Mouse (Mus musculus): ENCODE data around the gene Btk.

Btk gene

GRCm38 (mm10) chrX:134582888-134583669 is at the start of gene Btk:
Btk (minus strand) TSS chrX:134583570.
- DNase-seq = no peak

DNA sequence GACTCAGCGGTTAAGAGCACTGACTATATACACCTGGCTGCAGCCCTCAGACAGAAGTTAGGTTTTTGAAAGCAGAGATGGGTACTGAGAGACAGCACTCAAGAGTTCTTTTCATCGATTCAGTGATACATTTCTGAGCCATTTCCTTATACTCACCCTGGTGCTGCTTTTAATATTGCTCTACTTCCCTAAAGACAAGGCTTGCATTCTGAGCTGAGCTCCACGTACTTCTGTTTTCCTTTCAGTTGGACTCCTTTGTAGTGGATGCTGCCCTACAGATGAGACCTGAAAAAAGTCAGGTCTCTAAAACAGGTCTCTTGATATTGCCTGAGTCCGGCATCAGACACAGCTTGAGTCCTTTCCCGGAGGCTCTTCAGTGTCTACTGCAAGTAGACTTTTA is 49.3 kb upstream of the Btk start:
- no peak for DNase-seq

- no peak for DNase-seq
Observed at GRCm38 (mm10) chrX:134628200-134628599, 44.8 kb upstream of the Btk start.

- no peak for DNase-seq
Observed at GRCm38 (mm10) chrX:134623350-134623749, 40.0 kb upstream of the Btk start.

GRCm38 (mm10) chrX:134621685-134622084 is 38.3 kb upstream of the Btk start:
- no peak for DNase-seq

DNA sequence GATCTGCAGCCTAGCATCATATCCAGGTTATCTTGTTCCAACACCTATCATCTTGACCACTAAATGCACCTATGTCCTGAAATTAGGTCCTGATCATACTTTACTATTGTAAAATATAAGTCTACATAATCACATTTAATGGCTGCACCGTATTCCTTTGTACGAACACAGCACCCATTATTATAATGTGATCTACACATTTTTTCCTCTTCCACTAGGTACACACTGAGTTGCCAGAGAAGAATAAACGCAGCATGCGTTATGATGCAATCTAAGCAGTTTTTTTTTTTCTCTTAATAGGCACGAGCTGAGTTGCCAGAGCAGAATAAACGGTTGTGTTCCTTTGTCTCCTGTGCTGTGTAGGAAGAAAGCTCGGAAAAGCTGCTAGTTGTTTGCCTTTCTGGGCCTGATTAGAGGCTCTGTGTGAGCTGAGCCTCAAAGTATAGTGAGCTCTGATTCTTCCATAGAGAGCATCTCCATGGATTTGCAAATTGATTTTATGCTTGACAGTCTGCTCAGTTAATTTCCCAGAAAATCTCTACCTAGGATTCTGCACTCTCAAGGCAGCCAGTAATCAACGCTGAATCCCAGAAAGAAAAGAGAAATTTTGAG is 37.0 kb upstream of the Btk start:
- DNase-seq = no peak

- DNase-seq = no peak
Observed at GRCm38 (mm10) chrX:134619695-134620094, 36.3 kb upstream of the Btk start.

DNA sequence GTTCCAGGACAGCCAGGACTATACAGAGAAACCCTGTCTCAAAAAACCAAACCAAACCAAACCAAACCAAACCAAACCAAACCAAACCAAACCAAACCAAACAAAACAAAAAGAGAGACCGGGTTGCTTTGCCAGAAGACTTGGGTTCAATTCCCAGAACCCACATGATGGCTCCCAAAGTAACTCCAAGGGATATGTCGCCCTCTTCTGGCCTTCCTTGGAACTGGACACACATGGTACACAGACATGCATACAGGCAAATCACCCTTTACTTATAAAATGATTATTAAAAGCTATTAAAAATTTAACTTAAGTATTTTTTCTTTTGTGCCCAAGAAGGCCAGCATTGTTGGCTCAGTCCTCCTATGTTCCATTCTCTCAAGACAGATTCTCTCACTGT is 30.9 kb upstream of the Btk start:
- peak; percentile 64 for DNase-seq

DNA sequence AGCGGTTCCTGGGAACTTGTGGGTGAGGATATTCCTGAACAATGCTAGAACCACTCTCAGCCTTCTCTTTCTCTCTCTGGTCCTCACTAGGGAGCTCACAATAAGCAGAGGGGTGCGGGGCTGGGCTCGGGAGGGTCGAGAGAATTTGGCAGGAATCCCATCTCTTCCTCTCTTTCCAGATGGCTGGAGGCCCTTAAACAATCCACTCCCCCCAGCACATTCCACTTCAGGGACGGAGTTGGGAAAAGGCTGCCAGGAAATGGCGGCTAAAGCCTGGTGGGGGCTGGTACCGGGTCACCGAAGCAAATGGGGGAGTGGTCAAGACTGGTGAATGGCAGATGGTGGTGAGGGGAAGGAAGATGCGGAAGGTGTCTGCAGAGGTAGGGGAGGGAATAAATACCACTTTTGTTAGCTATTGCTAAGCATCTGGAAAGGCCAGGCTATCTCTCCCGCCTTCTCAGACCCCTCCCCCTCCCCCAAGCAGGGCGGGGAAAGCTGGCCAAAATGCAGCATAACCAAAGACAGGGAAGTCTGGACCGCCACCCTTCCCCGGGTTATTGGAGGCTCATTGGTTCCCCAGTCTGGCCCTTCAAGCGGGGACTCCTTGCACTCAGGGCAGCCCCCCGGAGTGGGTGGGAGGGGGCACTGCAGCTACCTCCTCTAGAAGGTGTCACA is 29.1 kb upstream of the Btk start:
- DNase-seq = peak; percentile 75

DNA sequence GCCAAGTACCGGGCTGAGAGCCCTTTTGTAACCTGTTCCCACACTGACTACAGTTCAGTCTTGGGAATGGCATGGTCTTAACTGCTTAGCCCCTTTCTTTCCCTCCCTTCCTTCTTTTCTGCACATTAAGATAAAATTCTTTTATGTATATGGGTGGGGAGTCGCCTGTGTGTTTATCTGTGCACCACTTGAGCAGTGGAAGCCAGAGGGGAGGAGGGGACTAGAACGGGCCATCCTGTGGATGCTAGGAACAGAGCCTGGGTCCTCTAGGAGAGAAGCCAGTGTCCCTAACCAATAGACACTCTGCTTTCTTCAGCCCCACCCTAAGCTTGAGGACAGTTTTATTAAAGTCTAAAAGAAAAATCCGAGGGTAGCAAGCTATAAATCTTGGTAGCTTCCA is 27.6 kb upstream of the Btk start:
- peak; percentile 32 for DNase-seq

- no peak for DNase-seq
Observed at GRCm38 (mm10) chrX:134609472-134609871, 26.1 kb upstream of the Btk start.

- DNase-seq = peak; percentile 68
Observed at GRCm38 (mm10) chrX:134601380-134602120, 18.2 kb upstream of the Btk start.

DNA sequence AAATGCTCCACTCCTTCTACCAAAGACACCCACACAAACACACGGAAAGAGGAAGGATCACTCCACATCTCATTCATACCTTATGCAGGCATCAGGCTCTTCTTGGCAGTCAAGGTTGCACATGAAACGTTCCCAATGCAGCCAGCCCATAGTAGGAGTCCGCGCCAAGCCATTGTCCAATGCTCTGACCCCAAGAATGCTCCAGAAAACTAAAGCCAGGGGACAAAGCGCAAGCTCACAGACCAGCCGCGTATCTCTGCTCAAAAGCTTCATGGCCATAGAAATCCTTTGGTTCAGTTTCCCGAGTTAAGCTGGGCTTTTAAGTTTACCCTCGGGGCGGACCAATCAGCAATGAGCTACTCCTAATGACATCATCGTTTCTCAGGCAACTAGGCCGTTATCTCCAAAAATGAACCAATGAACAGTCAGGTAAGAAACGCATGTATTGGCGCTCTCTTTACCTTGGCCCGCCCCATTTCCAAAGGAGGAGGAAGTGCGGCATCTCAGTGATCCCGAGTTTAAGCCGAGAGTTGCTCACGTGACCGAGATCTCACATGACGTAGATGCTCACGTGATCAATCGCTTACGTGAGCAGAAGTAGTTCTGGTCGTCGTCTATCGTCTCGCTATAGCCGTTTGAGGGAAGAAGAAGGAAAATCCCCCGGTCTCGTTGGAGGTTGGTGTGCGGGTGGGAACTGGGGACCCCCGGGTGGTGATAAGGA is 17.4 kb upstream of the Btk start, which contains the start of the genes Gla and Hnrnph2:
Gene Gla (minus strand): TSS at position 467 of the 721 bp plus-strand sequence.
Gene Hnrnph2 (plus strand): TSS at position 521 of the 721 bp plus-strand sequence.
- DNase-seq = peak; percentile 90

- no peak for DNase-seq
Observed at GRCm38 (mm10) chrX:134599922-134600565, 16.7 kb upstream of the Btk start.

DNA sequence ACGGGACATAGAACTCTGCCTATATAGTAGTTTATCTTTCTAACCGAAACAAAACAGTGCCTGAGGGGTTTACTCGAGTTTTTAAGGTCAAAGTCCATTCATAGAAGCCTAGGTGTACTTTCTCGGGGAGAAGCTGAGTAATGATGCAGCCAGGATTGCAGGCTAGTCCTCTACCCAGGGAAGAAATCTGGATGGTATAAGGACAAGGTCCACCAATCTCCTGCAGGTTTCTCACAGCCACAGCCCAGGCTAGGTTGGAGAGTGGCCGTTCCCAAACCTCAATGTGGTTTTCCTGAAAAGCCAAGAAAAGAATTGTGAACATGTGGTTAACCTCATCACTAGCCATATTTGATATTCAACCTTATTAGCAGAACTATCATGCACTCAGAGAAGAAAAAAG is 6.5 kb upstream of the Btk start:
- no peak for DNase-seq

GRCm38 (mm10) chrX:134588997-134589396 is 5.6 kb upstream of the Btk start:
- no peak for DNase-seq

- DNase-seq = no peak
Observed at GRCm38 (mm10) chrX:134588261-134588660, 4.9 kb upstream of the Btk start.

DNA sequence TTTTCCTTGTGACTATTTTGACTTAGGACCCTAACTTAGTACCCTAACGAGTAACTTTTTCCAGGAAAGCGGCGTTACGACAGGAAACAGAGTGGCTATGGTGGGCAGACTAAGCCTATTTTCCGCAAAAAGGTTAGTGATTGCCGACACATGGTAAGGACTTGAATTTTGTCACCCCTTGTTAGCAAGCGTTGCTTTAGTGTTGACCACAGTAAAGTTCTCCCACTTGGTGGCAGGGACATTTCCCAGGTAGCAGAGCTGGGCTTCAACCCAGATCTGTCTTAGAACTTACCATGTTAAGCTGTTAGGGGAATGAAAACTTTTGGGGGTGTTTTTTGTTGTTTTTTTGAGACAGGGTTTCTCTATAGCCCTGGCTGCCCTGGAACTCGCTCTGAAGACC is 3.1 kb upstream of the Btk start:
- no peak for DNase-seq

GRCm38 (mm10) chrX:134585103-134586002 is 2.0 kb upstream of the Btk start, which contains the start of gene Rpl36a:
Rpl36a (plus strand) TSS chrX:134585654.
- peak; percentile 92 for DNase-seq

GRCm38 (mm10) chrX:134582270-134582669 is 1.1 kb downstream of the Btk start:
- peak; percentile 54 for DNase-seq
